Mouse (Mus musculus) C2C12 (cell line): Measurements from ENCODE around the gene Garnl3.

Source experiments
- CEBPB ChIP-seq: IDR thresholded peaks from one replicate; pipeline ENCODE4 v1.6.1; 2011; ENCODE audit warnings: low read depth, mild to moderate bottlenecking, control low read depth, moderate library complexity
- CTCF ChIP-seq: IDR thresholded peaks from one replicate; pipeline ENCODE4 v1.5.1; 2011; ENCODE audit not compliant: control insufficient read depth, insufficient read depth, insufficient read length
- FOSL1 ChIP-seq: IDR thresholded peaks from one replicate; pipeline ENCODE4 v1.8.0; 2011; ENCODE audit warnings: mild to moderate bottlenecking, low read length; ENCODE audit not compliant: poor library complexity, insufficient read depth, severe bottlenecking
- MAX ChIP-seq: IDR thresholded peaks from one replicate; pipeline ENCODE4 v1.6.1; 2011; ENCODE audit warnings: mild to moderate bottlenecking, control low read depth
- MYOD1 ChIP-seq: IDR thresholded peaks from one replicate; pipeline ENCODE4 v1.6.1; 2011; ENCODE audit warnings: low read depth; ENCODE audit not compliant: control insufficient read depth, insufficient read length
- MYOG ChIP-seq: IDR thresholded peaks from one replicate; pipeline ENCODE4 v1.6.1; 2011; ENCODE audit not compliant: control insufficient read depth, insufficient read length; ENCODE audit errors: extremely low read depth
- USF1 ChIP-seq: IDR thresholded peaks from one replicate; pipeline ENCODE4 v1.6.1; 2011; ENCODE audit warnings: low read depth, mild to moderate bottlenecking, control low read depth, moderate library complexity

DNA sequence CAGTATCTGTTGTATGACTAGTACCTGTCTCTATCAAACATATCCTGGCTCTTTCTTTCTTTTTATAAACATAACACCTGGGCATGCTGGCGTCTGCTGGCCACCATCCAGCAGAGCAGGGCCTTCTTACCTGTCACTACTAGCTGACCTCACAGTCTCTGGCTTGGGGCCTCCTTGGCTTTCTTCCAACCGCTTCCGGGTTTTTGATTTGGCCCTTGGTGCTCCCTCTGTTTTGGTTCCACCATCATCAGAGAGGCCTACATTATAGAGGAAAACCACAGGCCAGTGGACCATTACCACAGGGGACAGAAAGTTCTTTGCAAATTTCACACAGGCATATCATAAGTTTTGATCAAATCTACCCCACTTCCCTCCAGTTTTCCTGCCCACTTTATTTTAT is 142.1 kb downstream of the Garnl3 start:
- TF ChIP-seq MAX (no peak), CTCF (no peak), USF1 (no peak), CEBPB (no peak), MYOG (no peak), FOSL1 (no peak), MYOD1 (no peak)
